9 mouse cellular contexts compared by ENCODE assay signal in genomic region chr13:60019291-60020174, GRCm38 (mm10).
A peak's percentile ranks its signal among the peaks of the same experiment; 100 is the strongest.
DNase-seq lines count a peak whose midpoint lies in the region; ATAC-seq and TF ChIP-seq lines count a peak whose summit lies in the region.
"Had no signal": no experiment of that assay in that cellular context is flagged by ENCODE, and none has a peak within 500 bp of the region (broad histone marks: within the 10 kb centered on the region; RNA-seq: fewer than 3 reads in every experiment).

No protein-coding gene starts in this region.

- H3K9me3 ChIP-seq in heart, embryonic 15.5 days (replicated peaks), result no peaks in the 10 kb centered on the region
- no peaks in the 10 kb centered on the region for H3K9me3 ChIP-seq in limb, embryonic 14.5 days (ENCODE audit: control insufficient read depth, low read length)
- no peaks in the 10 kb centered on the region for H3K9me3 ChIP-seq in liver, embryonic 11.5 days (ENCODE audit: control insufficient read depth, low read length)

- no peak overlapping the region for H3K9ac ChIP-seq in heart, embryonic 15.5 days
- peak overlapping the region; percentile 3; the same call in 1 of the 2 replicates for H3K9ac ChIP-seq in limb, embryonic 14.5 days (ENCODE audit: low read depth, low read length, severe bottlenecking)
- H3K9ac ChIP-seq in liver, embryonic 11.5 days (ENCODE audit: low read depth, low read length), result no peak overlapping the region

- H3K4me1 ChIP-seq in heart, embryonic 15.5 days (replicated peaks), result peaks cover 13% of the 10 kb centered on the region
- H3K4me1 ChIP-seq in limb, embryonic 14.5 days (ENCODE audit: control insufficient read depth, insufficient read depth, low read length), result peaks cover 50% of the 10 kb centered on the region
- H3K4me1 ChIP-seq in liver, embryonic 11.5 days (replicated peaks; ENCODE audit: control insufficient read depth, insufficient read depth, low read length), result no peaks in the 10 kb centered on the region

- H3K4me2 ChIP-seq in heart, embryonic 15.5 days, result no peak overlapping the region
- peak overlapping the region; percentile 22; the same call in 1 of the 2 replicates for H3K4me2 ChIP-seq in limb, embryonic 14.5 days (replicated peaks; ENCODE audit: low read depth, low read length, severe bottlenecking)
- no peak overlapping the region for H3K4me2 ChIP-seq in liver, embryonic 11.5 days

- H3K27me3 ChIP-seq in heart, embryonic 15.5 days, result no peaks in the 10 kb centered on the region
- H3K27me3 ChIP-seq in limb, embryonic 14.5 days (ENCODE audit: control insufficient read depth, insufficient read depth, low read length), result no peaks in the 10 kb centered on the region
- H3K27me3 ChIP-seq in liver, embryonic 11.5 days (replicated peaks; ENCODE audit: control insufficient read depth, insufficient read depth, low read length), result no peaks in the 10 kb centered on the region

- ATAC-seq in heart, embryonic 15.5 days (replicated peaks; ENCODE audit: insufficient number of reproducible peaks, insufficient read depth, low FRiP score, low read depth), result 0 out of 2 replicates have a peak, but pooled peaks have one; percentile 39
- ATAC-seq in limb, embryonic 14.5 days (ENCODE audit: low FRiP score, low read depth), result peak; percentile 93
- ATAC-seq in granulocyte monocyte progenitor cell, adult 5-6 weeks (replicated peaks; ENCODE audit: poor library complexity, severe bottlenecking), result no peak
- no peak for ATAC-seq in liver, embryonic 11.5 days (replicated peaks; ENCODE audit: low FRiP score)

- peak; percentile 32 for DNase-seq in kidney, adult 9 months
- DNase-seq in kidney, adult 18-20 months, result no peak
- peak; percentile 45 for DNase-seq in embryo, embryonic 10 days (ENCODE audit: low spot score)
- peak; percentile 93 for DNase-seq in limb, embryonic 14.5 days (ENCODE audit: low spot score)
- DNase-seq in liver, embryonic 11.5 days (ENCODE audit: low spot score), result no peak
- DNase-seq in cerebellum, adult 9-10 months, result no peak

- TF ChIP-seq POLR2A in limb, embryonic 14.5 days (IDR thresholded peaks at IDR 0.05; ENCODE audit: borderline replicate concordance, extremely low read depth, insufficient read depth, insufficient read length), result no peak

- no peak overlapping the region for H3K4me3 ChIP-seq in heart, embryonic 15.5 days
- no peak overlapping the region for H3K4me3 ChIP-seq in limb, embryonic 14.5 days (replicated peaks; ENCODE audit: low read length)
- H3K4me3 ChIP-seq in liver, embryonic 11.5 days (ENCODE audit: low read depth, low read length), result no peak overlapping the region
- H3K4me3 ChIP-seq: erythroblast, embryonic 14.5 days had no signal

- H3K27ac ChIP-seq in heart, embryonic 15.5 days, result peak overlapping the region; percentile 75
- peak overlapping the region; percentile 90 for H3K27ac ChIP-seq in limb, embryonic 14.5 days (replicated peaks; ENCODE audit: low read depth, low read length)
- H3K27ac ChIP-seq in liver, embryonic 11.5 days (ENCODE audit: low read depth, low read length), result no peak overlapping the region

- no peaks in the 10 kb centered on the region for H3K36me3 ChIP-seq in heart, embryonic 15.5 days
- no peaks in the 10 kb centered on the region for H3K36me3 ChIP-seq in limb, embryonic 14.5 days (ENCODE audit: control insufficient read depth, insufficient read depth, low read length)
- no peaks in the 10 kb centered on the region for H3K36me3 ChIP-seq in liver, embryonic 11.5 days (ENCODE audit: control insufficient read depth, insufficient read depth, low read length)

- 23% methylated on average over 13 of the region's 13 CpGs for WGBS in heart, embryonic 15.5 days
- 2% methylated on average over 13 of the region's 13 CpGs for WGBS in limb, embryonic 14.5 days
- 42% methylated on average over 13 of the region's 13 CpGs for WGBS in liver, embryonic 11.5 days

Comparison
In these comparisons a context has a peak if more than half of its experiments do, and no peak if none do; other contexts are left out.
1. DNase-seq: peak in kidney, adult 9 months (single experiment), embryo, embryonic 10 days (single experiment) and limb, embryonic 14.5 days (single experiment); none in kidney, adult 18-20 months (single experiment), liver, embryonic 11.5 days (single experiment) and cerebellum, adult 9-10 months (single experiment).
2. ATAC-seq: peak in heart, embryonic 15.5 days (single experiment) and limb, embryonic 14.5 days (single experiment); none in granulocyte monocyte progenitor cell, adult 5-6 weeks (single experiment) and liver, embryonic 11.5 days (single experiment).